Mouse (Mus musculus) brown adipose tissue, adult 24 weeks (tissue): ENCODE results near the gene Phactr1. TPM values are rescaled to one million over a fixed set of nuclear protein-coding genes. Genes with fewer than 3 reads are reported as not detected.

Experiments
- H3K27ac ChIP-seq: fragments of 200-500 bp; replicated peaks from 2 replicates; pipeline ENCODE4 v1.5.1; 2012; ENCODE audit warnings: low read depth, mild to moderate bottlenecking, low read length
- H3K4me1 ChIP-seq: fragments of 200-500 bp; 2 replicates; pipeline ENCODE4 v1.6.1; 2012; ENCODE audit warnings: low read length, mixed read lengths; ENCODE audit not compliant: control insufficient read depth, insufficient read depth, insufficient read length
- H3K4me3 ChIP-seq: fragments of 200-500 bp; 2 replicates; pipeline ENCODE4 v1.5.1; 2012; ENCODE audit warnings: low read depth, mild to moderate bottlenecking, low read length, moderate library complexity; ENCODE audit not compliant: insufficient read depth
- polyA plus RNA-seq: library from polyadenylated mRNA; stranded (reverse); fragments of >200 nt; gene quantifications from 2 replicates; pipeline ENCODE4 v1.2.4, GENCODE M21; 2012; ENCODE audit not compliant: missing spikeins, insufficient read depth, insufficient read length

The Phactr1 gene
- polyA plus RNA-seq, 1 experiment, result 2.1 TPM

DNA sequence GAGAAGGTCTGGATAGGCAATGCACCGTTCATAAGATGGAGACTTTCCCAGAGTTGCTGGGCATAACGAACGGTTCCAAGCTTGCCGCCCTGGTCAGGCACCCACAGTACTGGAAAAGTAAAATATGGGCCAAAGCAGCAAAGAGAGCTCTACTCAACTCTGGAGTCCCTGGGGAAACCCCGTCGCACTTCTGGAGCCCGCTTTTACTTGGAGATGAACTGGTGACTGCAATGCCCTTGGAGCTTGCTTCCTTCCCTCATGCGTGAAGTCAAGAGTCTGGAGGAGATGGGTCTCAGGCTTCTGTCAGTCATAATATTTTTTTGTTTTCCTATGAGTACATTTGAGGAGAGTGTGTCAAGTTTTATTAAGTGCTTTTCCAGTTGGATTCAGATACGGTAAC lies 302.2 kb downstream of the Phactr1 start:
- H3K4me1 ChIP-seq, result no peaks in the 10 kb centered on the region
- H3K27ac ChIP-seq, result no peak overlapping the region
- no peak overlapping the region for H3K4me3 ChIP-seq

DNA sequence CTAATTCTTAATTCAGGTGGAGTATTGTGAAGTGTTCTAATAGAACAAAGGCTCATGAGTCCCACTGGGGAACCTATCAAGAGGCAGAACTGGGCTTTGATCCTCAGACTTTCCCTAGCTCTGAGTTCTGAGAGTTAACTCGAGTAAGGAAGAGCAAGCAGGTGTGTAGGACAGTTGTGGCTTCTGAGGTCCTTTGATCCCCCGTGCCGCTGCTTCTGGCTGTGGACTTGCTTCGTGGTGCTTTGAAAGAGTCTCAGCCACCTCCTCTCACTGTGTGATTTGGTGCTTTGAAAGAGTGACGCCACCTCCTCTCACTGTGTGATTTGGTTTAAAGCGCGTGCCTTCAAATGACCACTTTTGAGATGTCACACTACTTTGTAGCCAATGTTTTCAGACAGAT lies 305.4 kb downstream of the Phactr1 start:
- Histone ChIP-seq H3K4me1 (no peaks in the 10 kb centered on the region), H3K27ac (no peak overlapping the region), H3K4me3 (no peak overlapping the region)

DNA sequence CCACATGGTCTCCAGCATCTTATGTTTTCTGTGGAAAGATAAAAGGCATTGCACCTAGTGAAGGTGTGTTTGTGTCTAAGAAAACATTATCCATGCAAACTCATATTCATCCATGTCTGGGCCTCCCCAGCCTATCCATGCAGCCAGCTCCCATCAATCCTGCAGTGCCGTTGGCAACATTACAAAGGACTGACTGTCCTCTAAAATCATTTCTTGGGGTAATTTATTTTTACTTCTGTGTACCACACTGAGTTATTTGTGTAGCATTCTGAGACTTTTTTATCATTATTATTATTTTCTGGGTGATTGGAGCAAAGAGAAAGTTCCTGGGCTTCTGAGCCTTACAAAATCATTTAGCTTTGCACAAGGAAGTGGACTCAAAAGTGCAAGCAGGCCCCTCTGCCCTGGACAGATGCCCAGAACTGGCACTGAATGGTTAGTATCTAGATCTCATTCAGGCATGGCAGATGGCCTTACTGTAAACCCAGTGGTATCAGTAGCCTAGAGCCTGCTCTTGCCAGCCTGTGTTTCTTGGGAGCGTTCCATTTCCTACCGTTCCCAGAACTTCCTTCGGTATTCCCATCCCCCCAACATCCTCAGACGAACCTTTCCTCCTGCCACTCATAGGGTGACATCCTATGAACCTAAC lies 307.6 kb downstream of the Phactr1 start:
- no peaks in the 10 kb centered on the region for H3K4me1 ChIP-seq
- H3K4me3 ChIP-seq, result no peak overlapping the region
- no peak overlapping the region for H3K27ac ChIP-seq

DNA sequence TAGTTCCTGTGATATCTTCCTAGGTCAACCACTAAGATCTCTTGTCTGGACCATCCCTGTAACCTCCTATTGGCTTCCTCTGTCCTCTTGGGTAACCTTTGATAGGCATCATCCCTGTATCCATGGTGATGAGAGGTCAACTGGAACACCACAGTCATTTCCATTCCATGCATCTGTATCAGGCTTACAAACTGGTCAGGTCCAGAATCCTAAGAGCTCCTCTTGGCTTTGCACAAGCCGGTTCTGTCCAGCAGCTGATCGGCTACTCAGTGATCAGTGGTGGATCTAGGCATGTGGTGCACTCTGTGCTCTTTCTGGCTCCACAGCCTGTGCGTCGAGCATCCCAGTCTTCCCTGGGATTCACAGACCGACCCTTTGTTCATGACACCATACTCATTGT lies 309.1 kb downstream of the Phactr1 start:
- Histone ChIP-seq H3K4me3 (no peak overlapping the region), H3K27ac (no peak overlapping the region), H3K4me1 (no peaks in the 10 kb centered on the region)

DNA sequence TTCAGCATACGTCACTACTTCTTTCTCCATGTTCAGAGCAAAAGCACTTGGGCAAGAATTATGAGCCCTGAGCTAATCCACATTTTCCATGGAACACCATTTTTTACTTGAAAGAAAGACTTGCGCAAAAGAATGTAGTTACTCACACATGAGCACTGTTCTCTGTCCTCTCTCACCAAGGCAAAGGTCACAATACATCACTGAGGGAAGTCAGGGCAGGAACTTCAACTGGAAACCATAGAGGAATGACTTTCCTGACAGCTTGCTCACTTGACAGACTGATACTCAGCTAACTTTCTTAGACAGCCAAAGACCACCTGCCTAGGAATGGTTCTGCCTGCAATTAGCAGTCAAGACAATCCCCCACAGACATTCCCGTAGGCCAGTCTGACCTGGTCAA lies 309.6 kb downstream of the Phactr1 start:
- no peaks in the 10 kb centered on the region for H3K4me1 ChIP-seq
- no peak overlapping the region for H3K4me3 ChIP-seq
- H3K27ac ChIP-seq, result no peak overlapping the region

DNA sequence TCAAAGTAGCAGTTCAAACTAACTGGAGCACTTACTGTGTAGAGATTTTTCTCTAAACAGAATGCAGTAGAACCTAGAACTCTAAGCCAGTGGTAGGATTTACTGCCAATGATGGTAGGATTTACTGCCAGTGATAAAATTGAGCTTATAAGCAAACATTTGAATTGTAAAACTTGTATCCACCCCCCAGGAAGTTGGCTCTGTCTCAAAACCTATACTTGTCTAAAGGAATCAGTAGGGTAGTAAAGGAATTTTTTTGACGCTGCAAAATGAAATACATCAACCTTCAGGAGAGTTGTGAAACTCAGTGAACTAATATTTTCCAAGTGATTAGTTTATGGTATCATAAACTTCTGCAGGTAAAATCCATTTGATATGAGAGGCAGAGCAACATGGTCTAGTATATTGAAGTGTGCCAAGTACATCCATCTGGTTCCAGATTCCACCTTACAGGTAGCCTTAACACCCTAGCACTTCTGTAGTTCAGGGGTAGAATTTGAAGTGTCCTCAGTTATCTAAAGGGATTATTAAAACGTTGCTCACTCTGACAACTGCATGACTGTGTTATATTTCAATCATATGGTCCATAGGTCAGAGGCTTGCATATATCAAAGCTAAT lies 310.2 kb downstream of the Phactr1 start:
- Histone ChIP-seq H3K4me1 (no peaks in the 10 kb centered on the region), H3K27ac (no peak overlapping the region), H3K4me3 (no peak overlapping the region)

DNA sequence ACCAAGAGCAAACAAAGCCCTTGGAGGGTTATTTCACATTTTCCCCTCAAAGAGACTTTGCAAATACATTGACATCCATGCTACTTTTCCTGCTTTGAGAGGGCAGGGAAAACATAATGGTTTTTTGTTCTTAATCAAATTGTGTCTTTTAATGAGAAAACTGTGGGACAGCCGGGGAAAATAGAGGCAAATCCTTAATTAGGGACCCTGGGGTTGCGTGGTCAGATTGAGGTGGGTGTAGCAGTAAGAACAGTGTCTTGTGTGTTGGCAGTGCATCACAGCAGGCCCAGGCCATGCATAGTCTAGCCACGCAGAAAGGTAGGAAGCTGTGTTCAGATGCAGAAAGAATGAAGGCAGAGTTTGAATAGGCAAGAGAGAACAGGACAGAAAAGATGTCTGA lies 310.7 kb downstream of the Phactr1 start:
- H3K27ac ChIP-seq, result no peak overlapping the region
- no peaks in the 10 kb centered on the region for H3K4me1 ChIP-seq
- no peak overlapping the region for H3K4me3 ChIP-seq

DNA sequence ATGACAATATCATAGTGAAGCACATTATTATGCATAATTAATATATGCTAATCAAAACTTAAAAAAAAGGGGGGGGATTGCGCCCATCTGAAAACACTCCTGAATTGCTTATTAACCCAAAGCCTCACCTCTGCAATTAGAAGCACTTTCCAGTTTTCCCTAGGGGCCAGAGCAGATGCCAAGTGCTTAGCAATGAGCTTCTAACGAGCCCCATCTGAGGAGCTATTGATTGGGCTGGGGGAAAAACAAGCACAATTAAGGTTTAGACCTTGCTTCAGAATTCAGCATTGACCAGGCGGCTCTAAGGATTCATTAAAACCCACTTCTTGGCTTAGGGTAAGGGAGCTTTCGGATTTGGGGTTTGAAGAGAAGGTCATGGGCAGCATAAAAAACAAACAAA lies 311.9 kb downstream of the Phactr1 start:
- Histone ChIP-seq H3K4me3 (no peak overlapping the region), H3K27ac (no peak overlapping the region), H3K4me1 (no peaks in the 10 kb centered on the region)

DNA sequence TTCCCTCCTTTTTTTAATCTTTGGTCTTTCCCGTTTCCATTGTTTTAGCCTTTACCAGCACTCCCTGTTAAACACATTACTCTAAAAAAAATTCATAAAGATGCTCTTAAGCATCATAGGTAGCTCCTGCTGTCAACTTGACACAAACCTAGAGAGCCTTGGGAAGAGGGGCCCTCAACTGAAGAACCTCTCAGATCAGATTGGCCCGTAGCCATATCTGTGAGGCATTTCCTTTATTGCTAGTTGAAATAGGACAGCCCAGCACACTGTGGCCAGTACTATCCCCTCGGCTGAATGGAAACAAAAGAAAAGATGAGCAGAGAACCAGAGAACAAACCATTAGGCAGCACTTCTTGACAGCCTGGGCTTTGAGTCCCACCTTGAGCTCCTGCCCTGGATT lies 313.9 kb downstream of the Phactr1 start:
- Histone ChIP-seq H3K27ac (no peak overlapping the region), H3K4me3 (no peak overlapping the region), H3K4me1 (no peaks in the 10 kb centered on the region)

DNA sequence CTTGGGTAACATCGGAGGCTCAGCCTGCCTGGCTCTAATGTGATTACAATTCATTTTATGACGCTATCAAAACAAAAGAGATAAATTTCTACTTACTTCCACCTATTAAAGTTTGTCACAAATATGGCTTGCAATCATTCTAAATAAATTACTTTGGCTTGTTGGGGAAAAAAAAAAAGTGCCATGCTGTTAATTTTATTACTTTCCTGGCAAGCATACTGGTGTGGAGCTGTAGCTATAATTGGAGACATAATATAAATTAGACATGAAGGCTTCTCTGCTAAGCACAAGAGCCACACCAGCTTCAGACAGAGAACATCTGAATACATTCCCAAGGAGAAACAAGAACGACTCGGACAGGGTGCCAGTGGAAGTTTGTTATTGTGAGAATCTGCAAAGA lies 315.8 kb downstream of the Phactr1 start:
- no peaks in the 10 kb centered on the region for H3K4me1 ChIP-seq
- no peak overlapping the region for H3K27ac ChIP-seq
- no peak overlapping the region for H3K4me3 ChIP-seq

DNA sequence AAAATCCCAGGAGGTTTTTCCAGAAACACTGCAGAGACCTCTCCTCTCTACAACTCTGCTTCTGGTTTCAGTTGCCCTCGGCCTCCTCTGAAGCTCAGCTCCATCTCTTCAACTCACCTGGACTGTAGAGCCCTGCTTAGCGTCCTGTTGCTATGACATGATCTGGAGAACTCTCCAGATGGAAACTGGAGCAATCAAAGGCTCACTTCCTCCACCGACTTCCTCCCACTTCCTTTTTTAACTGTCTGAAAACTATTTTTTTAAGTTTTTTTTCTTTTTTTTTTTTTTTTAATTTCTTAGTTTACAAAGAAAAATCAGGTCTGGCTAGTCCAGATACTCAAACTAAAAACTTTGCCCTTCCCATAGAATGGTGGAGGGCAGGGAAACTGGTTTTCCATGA lies 318.9 kb downstream of the Phactr1 start:
- no peak overlapping the region for H3K4me3 ChIP-seq
- no peaks in the 10 kb centered on the region for H3K4me1 ChIP-seq
- no peak overlapping the region for H3K27ac ChIP-seq

DNA sequence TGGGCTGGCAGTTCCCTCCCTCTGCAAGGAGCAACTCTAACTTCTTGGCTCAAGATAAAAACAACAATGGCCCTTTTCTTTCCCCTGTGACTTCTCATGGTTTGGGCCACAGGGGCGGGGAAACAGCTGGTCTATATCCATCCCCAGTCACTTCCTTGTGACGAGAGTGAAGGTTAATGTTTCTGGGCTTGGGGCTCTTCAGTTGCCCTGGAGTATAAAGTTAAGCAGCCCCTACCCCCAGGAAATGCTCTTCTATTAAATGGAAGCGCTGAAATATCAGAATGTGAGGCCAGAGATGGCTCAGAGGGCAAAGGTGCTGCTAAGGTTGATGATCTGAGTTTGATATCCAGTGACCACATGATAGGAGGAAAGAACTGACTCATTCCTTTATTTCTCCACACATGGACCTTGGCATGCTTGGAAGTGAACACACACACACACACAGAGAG lies 324.7 kb downstream of the Phactr1 start:
- H3K27ac ChIP-seq, result no peak overlapping the region

DNA sequence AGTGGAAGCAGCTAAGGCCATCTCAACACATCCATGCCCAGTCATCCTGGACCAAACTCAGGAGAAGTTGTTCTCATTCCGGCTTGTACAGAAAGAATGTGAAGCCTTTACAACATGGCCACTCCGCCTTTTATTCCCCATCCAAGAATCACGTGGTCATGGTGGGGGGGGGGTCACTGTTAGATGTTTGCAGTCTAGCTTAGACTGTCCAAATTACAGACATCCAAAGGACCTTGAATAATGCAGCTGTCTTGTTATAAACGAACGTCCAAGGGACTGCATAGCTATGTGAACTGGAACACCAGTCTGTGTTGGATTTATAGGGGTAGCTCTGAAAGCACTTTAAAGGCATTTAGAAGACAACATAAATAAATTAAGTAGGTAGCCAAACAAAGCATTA lies 328.0 kb downstream of the Phactr1 start:
- no peak overlapping the region for H3K27ac ChIP-seq
- H3K4me3 ChIP-seq, result no peak overlapping the region
- H3K4me1 ChIP-seq, result peaks cover 2% of the 10 kb centered on the region; the same call in 1 of the 2 replicates

More for the DNA sequence above, 324.7 kb downstream of the Phactr1 start:
- no peak overlapping the region for H3K4me3 ChIP-seq
- H3K4me1 ChIP-seq, result peaks cover 2% of the 10 kb centered on the region; the same call in 1 of the 2 replicates

DNA sequence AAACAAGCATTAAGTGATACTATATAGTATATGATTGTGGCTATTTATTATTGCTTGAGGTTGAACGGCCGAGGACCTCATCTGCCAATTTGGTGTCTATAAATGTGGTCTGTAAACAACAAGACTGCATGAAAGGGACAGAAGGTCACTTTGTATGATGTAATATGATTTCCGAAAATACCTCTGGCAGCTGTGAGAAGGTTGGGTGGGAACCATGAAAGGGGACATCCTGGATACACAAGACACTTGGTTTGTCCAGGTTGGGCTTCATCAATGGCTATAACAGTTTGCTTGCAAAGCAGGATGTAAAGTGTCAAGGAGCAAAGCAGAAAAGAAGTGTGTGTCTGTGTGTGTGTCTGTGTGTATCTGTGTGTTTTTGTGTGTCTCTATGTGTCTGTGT lies 329.2 kb downstream of the Phactr1 start:
- Histone ChIP-seq H3K27ac (no peak overlapping the region), H3K4me1 (peaks cover 2% of the 10 kb centered on the region; the same call in 1 of the 2 replicates), H3K4me3 (no peak overlapping the region)

DNA sequence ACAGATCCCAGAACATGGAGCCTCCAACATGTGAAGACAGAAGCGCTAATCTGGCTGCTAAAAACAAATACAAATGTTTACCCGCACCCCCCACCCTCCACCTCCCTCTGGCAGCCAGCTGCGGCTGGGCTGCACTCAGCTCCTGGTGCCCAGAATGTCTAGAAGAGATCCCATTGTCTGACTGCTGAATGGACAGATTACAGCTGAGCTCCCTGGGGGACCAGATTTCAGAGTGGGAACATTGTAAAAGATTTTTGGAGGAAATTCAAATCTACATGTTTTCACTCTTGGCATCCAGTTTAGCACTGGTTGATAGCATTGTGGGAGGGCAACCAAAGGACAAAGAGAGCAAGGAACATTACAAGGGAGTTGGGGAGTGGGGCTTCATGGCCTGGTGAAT lies 331.1 kb downstream of the Phactr1 start:
- Histone ChIP-seq H3K4me3 (no peak overlapping the region), H3K4me1 (no peaks in the 10 kb centered on the region), H3K27ac (no peak overlapping the region)

DNA sequence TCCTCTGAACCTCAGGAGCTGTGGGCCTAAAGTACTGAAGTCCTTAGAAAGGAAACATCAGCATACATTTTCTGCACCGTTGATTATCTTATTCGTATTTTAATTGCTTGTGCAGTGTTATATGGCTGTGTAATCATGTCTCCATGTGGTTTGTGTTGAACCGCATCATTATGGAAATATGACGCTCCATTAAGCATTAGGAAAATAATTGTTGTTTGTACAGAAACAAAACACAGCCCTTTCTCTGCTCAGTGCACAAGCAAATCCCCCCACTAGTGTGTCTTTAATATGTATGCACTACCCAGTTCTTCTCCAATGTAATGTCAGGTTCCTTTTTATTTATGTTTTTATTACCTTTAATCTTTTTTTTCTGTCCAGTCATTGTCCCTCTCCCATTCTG lies 333.6 kb downstream of the Phactr1 start:
- no peak overlapping the region for H3K4me3 ChIP-seq
- H3K4me1 ChIP-seq, result no peaks in the 10 kb centered on the region
- H3K27ac ChIP-seq, result no peak overlapping the region
